Mouse (Mus musculus) testis, adult 2 months (tissue): Measurements from ENCODE around the gene Bhlhe41.

Experiments used
- CTCF ChIP-seq: fragments of 200-500 bp; IDR thresholded peaks from 2 replicates; pipeline ENCODE4 v1.5.1; 2012; ENCODE audit warnings: low read depth, mild to moderate bottlenecking, inconsistent platforms, low read length, moderate library complexity; ENCODE audit not compliant: control insufficient read depth, insufficient read depth, insufficient replicate concordance
- POLR2A ChIP-seq: fragments of 200-500 bp; IDR thresholded peaks from 2 replicates; pipeline ENCODE4 v1.6.1; 2012; ENCODE audit warnings: low read depth, mild to moderate bottlenecking, inconsistent platforms, low read length, moderate library complexity; ENCODE audit not compliant: control insufficient read depth

DNA sequence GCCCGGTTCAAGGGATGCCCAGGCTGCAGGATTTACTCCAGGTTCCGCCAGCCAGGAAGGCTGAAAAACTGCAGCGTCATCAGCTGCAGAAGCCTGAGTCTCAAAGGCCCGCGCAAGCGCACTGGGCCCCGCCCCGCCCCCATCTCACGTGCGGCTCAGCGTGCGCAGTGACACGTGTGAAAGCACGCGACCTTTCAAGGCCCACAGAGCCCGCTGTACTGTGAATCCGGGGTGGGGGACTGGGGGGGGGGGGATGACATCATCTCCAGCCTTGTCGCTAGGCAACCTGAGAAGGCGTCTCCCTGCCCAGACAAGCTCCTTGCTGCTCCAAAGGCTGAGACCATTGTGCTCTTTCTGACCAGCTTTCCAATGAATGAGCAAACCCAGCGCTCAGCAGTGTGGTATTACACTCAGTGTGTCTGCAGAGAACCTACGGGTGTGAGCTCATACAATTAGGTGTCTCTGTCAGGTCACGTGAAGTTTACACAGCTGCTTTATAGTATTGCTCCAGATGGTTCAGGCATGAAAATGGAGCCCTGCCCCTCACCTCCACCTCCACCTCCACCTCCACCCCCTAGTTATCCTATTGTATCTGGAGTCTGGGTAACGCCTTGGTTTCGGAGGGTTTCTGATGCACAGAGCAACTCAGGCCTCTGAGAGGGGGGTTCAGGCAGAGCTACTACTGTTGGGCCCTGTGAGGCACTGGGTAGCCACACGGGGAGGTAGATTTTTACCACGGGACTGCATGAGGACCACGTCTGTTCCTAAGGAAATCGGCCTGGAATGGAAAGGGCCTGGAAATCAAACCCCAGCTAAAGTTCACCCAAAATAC, 9.4 kb downstream of the Bhlhe41 start:
- TF ChIP-seq CTCF, result no peak
- TF ChIP-seq POLR2A, result 0 out of 2 replicates have a peak, but pooled peaks have one; percentile 30
